14 mouse cellular contexts compared by ENCODE assay signal in genomic region chr10:68491557-68491956, GRCm38 (mm10). TPM values are rescaled to one million over a fixed set of nuclear protein-coding genes. Genes with fewer than 3 reads are reported as not detected.
A peak's percentile ranks its signal among the peaks of the same experiment; 100 is the strongest.
DNase-seq lines count a peak whose midpoint lies in the region; ATAC-seq lines count a peak whose summit lies in the region.
"Had no signal": no experiment of that assay in that cellular context is flagged by ENCODE, and none has a peak within 500 bp of the region (broad histone marks: within the 10 kb centered on the region; RNA-seq: fewer than 3 reads in every experiment).

No protein-coding gene starts in this region.

- peak; percentile 61; the same call in 1 of the 2 replicates for ATAC-seq in limb, embryonic 13.5 days (ENCODE audit: low FRiP score, low read depth)
- peak; percentile 60; the same call in 1 of the 2 replicates for ATAC-seq in embryonic facial prominence, embryonic 14.5 days (ENCODE audit: low read depth)
- ATAC-seq in limb, embryonic 15.5 days (ENCODE audit: insufficient number of reproducible peaks, low FRiP score, low TSS enrichment, low read depth) = no peak
- ATAC-seq in stomach, embryonic 16.5 days (ENCODE audit: insufficient read depth, low FRiP score) = no peak
- no peak for ATAC-seq in inflammation-experienced regulatory T-cells, adult 6 months
- ATAC-seq: Patski had no signal

- no peak overlapping the region for H3K9ac ChIP-seq in limb, embryonic 13.5 days
- H3K9ac ChIP-seq in embryonic facial prominence, embryonic 14.5 days (ENCODE audit: low read depth, low read length) = no peak overlapping the region
- H3K9ac ChIP-seq in limb, embryonic 15.5 days = no peak overlapping the region
- no peak overlapping the region for H3K9ac ChIP-seq in stomach, embryonic 16.5 days (ENCODE audit: low read length)
- H3K9ac ChIP-seq: heart, embryonic 13.5 days; kidney, embryonic 15.5 days had no signal

- H3K4me1 ChIP-seq in limb, embryonic 13.5 days = peaks cover 21% of the 10 kb centered on the region
- no peaks in the 10 kb centered on the region; the same call in 1 of the 2 replicates for H3K4me1 ChIP-seq in limb, embryonic 10.5 days
- peaks cover 15% of the 10 kb centered on the region for H3K4me1 ChIP-seq in embryonic facial prominence, embryonic 14.5 days (ENCODE audit: control insufficient read depth, insufficient read depth, low read length)
- peaks cover 12% of the 10 kb centered on the region; the same call in 1 of the 2 replicates for H3K4me1 ChIP-seq in limb, embryonic 15.5 days
- no peaks in the 10 kb centered on the region for H3K4me1 ChIP-seq in stomach, embryonic 16.5 days (ENCODE audit: control insufficient read depth, insufficient read depth, low read length)

- WGBS in limb, embryonic 13.5 days = 19% methylated on average over 11 of the region's 11 CpGs
- 91% methylated on average over 11 of the region's 11 CpGs for WGBS in limb, embryonic 10.5 days
- 17% methylated on average over 11 of the region's 11 CpGs for WGBS in embryonic facial prominence, embryonic 14.5 days
- 16% methylated on average over 11 of the region's 11 CpGs for WGBS in limb, embryonic 15.5 days
- WGBS in stomach, embryonic 16.5 days = 47% methylated on average over 11 of the region's 11 CpGs

- H3K36me3 ChIP-seq in limb, embryonic 13.5 days = no peaks in the 10 kb centered on the region
- H3K36me3 ChIP-seq in limb, embryonic 10.5 days = no peaks in the 10 kb centered on the region
- H3K36me3 ChIP-seq in embryonic facial prominence, embryonic 14.5 days (ENCODE audit: control insufficient read depth, insufficient read depth, low read length) = no peaks in the 10 kb centered on the region
- no peaks in the 10 kb centered on the region for H3K36me3 ChIP-seq in limb, embryonic 15.5 days
- no peaks in the 10 kb centered on the region for H3K36me3 ChIP-seq in stomach, embryonic 16.5 days (ENCODE audit: control insufficient read depth, insufficient read depth, low read length)
- H3K36me3 ChIP-seq: heart, embryonic 13.5 days; kidney, embryonic 15.5 days had no signal

- H3K27me3 ChIP-seq in limb, embryonic 13.5 days = no peaks in the 10 kb centered on the region
- H3K27me3 ChIP-seq in limb, embryonic 10.5 days (ENCODE audit: low read depth, poor library complexity, severe bottlenecking) = no peaks in the 10 kb centered on the region
- no peaks in the 10 kb centered on the region for H3K27me3 ChIP-seq in embryonic facial prominence, embryonic 14.5 days (replicated peaks; ENCODE audit: control insufficient read depth, insufficient read depth, low read length)
- H3K27me3 ChIP-seq in limb, embryonic 15.5 days = no peaks in the 10 kb centered on the region
- H3K27me3 ChIP-seq in stomach, embryonic 16.5 days (ENCODE audit: control insufficient read depth, insufficient read depth, low read length) = no peaks in the 10 kb centered on the region
- H3K27me3 ChIP-seq: heart, embryonic 13.5 days; kidney, embryonic 15.5 days; Patski had no signal

- no peak for DNase-seq in limb, embryonic 10.5 days (ENCODE audit: low spot score)
- DNase-seq in embryonic facial prominence, embryonic 14.5 days (ENCODE audit: low spot score) = peak; percentile 94
- DNase-seq in cerebellum, adult 8-10 months = no peak
- DNase-seq: cerebellum, adult 2 months; left cerebral cortex, postnatal 4 days; right cerebral cortex, adult 18-20 months; thymus, adult 2 months had no signal

- H3K9me3 ChIP-seq in limb, embryonic 13.5 days = no peaks in the 10 kb centered on the region
- H3K9me3 ChIP-seq in limb, embryonic 10.5 days (replicated peaks) = no peaks in the 10 kb centered on the region
- H3K9me3 ChIP-seq in embryonic facial prominence, embryonic 14.5 days (ENCODE audit: control insufficient read depth, low read length) = 0 out of 2 replicates have a peak, but pooled peaks cover under 1% of the 10 kb centered on the region
- H3K9me3 ChIP-seq in limb, embryonic 15.5 days = no peaks in the 10 kb centered on the region
- no peaks in the 10 kb centered on the region for H3K9me3 ChIP-seq in stomach, embryonic 16.5 days (replicated peaks; ENCODE audit: control insufficient read depth, low read length)
- H3K9me3 ChIP-seq: heart, embryonic 13.5 days; kidney, embryonic 15.5 days had no signal

- H3K4me3 ChIP-seq in limb, embryonic 13.5 days = no peak overlapping the region
- H3K4me3 ChIP-seq in limb, embryonic 10.5 days = no peak overlapping the region
- H3K4me3 ChIP-seq in embryonic facial prominence, embryonic 14.5 days (ENCODE audit: low read depth, low read length) = no peak overlapping the region
- no peak overlapping the region for H3K4me3 ChIP-seq in limb, embryonic 15.5 days
- H3K4me3 ChIP-seq in stomach, embryonic 16.5 days (replicated peaks; ENCODE audit: low read length) = no peak overlapping the region
- H3K4me3 ChIP-seq: heart, embryonic 13.5 days; kidney, embryonic 15.5 days had no signal

- peak overlapping the region; percentile 7; the same call in 1 of the 2 replicates for H3K4me2 ChIP-seq in limb, embryonic 13.5 days (replicated peaks)
- peak overlapping the region; percentile 20; the same call in 1 of the 2 replicates for H3K4me2 ChIP-seq in embryonic facial prominence, embryonic 14.5 days (ENCODE audit: low read depth, low read length)
- H3K4me2 ChIP-seq in limb, embryonic 15.5 days = 0 out of 2 replicates have a peak overlapping the region, but pooled peaks have one; percentile 1
- H3K4me2 ChIP-seq in stomach, embryonic 16.5 days (ENCODE audit: low read depth, low read length) = peak overlapping the region; percentile 11; the same call in 1 of the 2 replicates
- H3K4me2 ChIP-seq: heart, embryonic 13.5 days; kidney, embryonic 15.5 days had no signal

- H3K27ac ChIP-seq in limb, embryonic 13.5 days = no peak overlapping the region
- H3K27ac ChIP-seq in limb, embryonic 10.5 days = no peak overlapping the region
- 0 out of 2 replicates have a peak overlapping the region, but pooled peaks have one; percentile 16 for H3K27ac ChIP-seq in embryonic facial prominence, embryonic 14.5 days (replicated peaks; ENCODE audit: low read depth, low read length)
- H3K27ac ChIP-seq in limb, embryonic 15.5 days = no peak overlapping the region
- H3K27ac ChIP-seq in stomach, embryonic 16.5 days (ENCODE audit: low read length) = peak overlapping the region; percentile 50; the same call in 1 of the 2 replicates

RNA-seq across cellular contexts. Expression of gene Cabcoco1, which starts 50.1 kb away (rescaled TPM):
- polyA plus RNA-seq in limb, embryonic 13.5 days (2015; fragmentation: Nextera tagmentation; extraction: Ambion mirVana) = 1.1 and 1.6 TPM in 2 replicates
- polyA plus RNA-seq in limb, embryonic 10.5 days (2016; fragmentation: Nextera tagmentation; extraction: Ambion mirVana) = 0.25 and 0.43 TPM in 2 replicates
- polyA plus RNA-seq in embryonic facial prominence, embryonic 14.5 days (2014; fragmentation: Nextera tagmentation; extraction: Ambion mirVana) = 3.5 and 4.4 TPM in 2 replicates
- 1.5 TPM in 2 replicates for polyA plus RNA-seq in limb, embryonic 15.5 days (2015; fragmentation: Nextera tagmentation; extraction: Ambion mirVana)
- 3.0 and 3.4 TPM in 2 replicates for polyA plus RNA-seq in stomach, embryonic 16.5 days (2015; fragmentation: Nextera tagmentation; extraction: Ambion mirVana)
- 1 to 10 TPM; 2.9 to 3.5 (median 3.2) TPM for polyA plus RNA-seq in inflammation-experienced regulatory T-cells, adult 6 months (2017; shearing (Covaris generic))
- polyA plus RNA-seq: Patski had no signal

Comparison
In these comparisons a context has a peak if more than half of its experiments do, and no peak if none do; other contexts are left out.
1. ATAC-seq: peak in limb, embryonic 13.5 days (single experiment) and embryonic facial prominence, embryonic 14.5 days (single experiment); none in limb, embryonic 15.5 days (single experiment), stomach, embryonic 16.5 days (single experiment) and inflammation-experienced regulatory T-cells, adult 6 months (single experiment).
2. H3K27ac ChIP-seq: peak in embryonic facial prominence, embryonic 14.5 days (single experiment) and stomach, embryonic 16.5 days (single experiment); none in limb, embryonic 13.5 days (single experiment), limb, embryonic 10.5 days (single experiment) and limb, embryonic 15.5 days (single experiment).
3. Peak in every context shown above with its lines, with median percentiles within 50 percentile points of each other: H3K4me2 ChIP-seq.